Mouse (Mus musculus) stomach, embryonic 14.5 days (tissue): Measurements from ENCODE around the gene Erp27. TPM values are rescaled to one million over a fixed set of nuclear protein-coding genes. Genes with fewer than 3 reads are reported as not detected.

Experiments used
- ATAC-seq: fragments of 200-750 bp; cut with Nextera tagmentation; 2 replicates; pipeline ENCODE4 v1.8.0; 2017; ENCODE audit warnings: low read depth, moderate TSS enrichment; ENCODE audit not compliant: insufficient number of reproducible peaks, insufficient read depth, low FRiP score
- H3K27ac ChIP-seq: fragments of 300-500 bp; sonication (generic); 2 replicates; pipeline ENCODE4 v1.5.1; 2014; ENCODE audit warnings: mild to moderate bottlenecking, low read length, moderate library complexity, mixed read lengths
- H3K27me3 ChIP-seq: fragments of 300-500 bp; sonication (generic); 2 replicates; pipeline ENCODE4 v1.6.1; 2014; ENCODE audit warnings: low read length, control low read depth, mixed read lengths; ENCODE audit not compliant: control insufficient read depth, insufficient read depth
- H3K36me3 ChIP-seq: fragments of 300-500 bp; sonication (generic); 2 replicates; pipeline ENCODE4 v1.6.1; 2014; ENCODE audit warnings: mild to moderate bottlenecking, control low read depth, low read length, moderate library complexity, mixed read lengths; ENCODE audit not compliant: control insufficient read depth, insufficient read depth
- H3K4me1 ChIP-seq: fragments of 300-500 bp; sonication (generic); 2 replicates; pipeline ENCODE4 v1.6.1; 2014; ENCODE audit warnings: low read length, control low read depth, mixed read lengths; ENCODE audit not compliant: control insufficient read depth, insufficient read depth
- H3K4me2 ChIP-seq: fragments of 300-500 bp; sonication (generic); replicated peaks from 2 replicates; pipeline ENCODE4 v1.6.1; 2014; ENCODE audit warnings: low read depth, low read length, control low read depth
- H3K4me3 ChIP-seq: fragments of 300-500 bp; sonication (generic); 2 replicates; pipeline ENCODE4 v1.5.1; 2014; ENCODE audit warnings: low read depth, low read length, control low read depth
- H3K9ac ChIP-seq: fragments of 300-500 bp; sonication (generic); replicated peaks from 2 replicates; pipeline ENCODE4 v1.6.1; 2014; ENCODE audit warnings: low read depth, mild to moderate bottlenecking, control low read depth, low read length, moderate library complexity, mixed read lengths
- H3K9me3 ChIP-seq: fragments of 300-500 bp; sonication (generic); 2 replicates; pipeline ENCODE4 v1.6.1; 2016; ENCODE audit warnings: low read depth, low read length, control low read depth; ENCODE audit not compliant: control insufficient read depth
- WGBS: fragments of 180-500 bp; shearing (Covaris S2); extraction: QIAGEN DNeasy Blood & Tissue Kit; methylation state at CpG from one replicate; pipeline ENCODE4 v1.1.7; 2014; 5-methylcytosine and 5-hydroxymethylcytosine counted together
- polyA plus RNA-seq: library from polyadenylated mRNA; unstranded; fragments of >200 nt; fragmentation: Nextera tagmentation; extraction: Ambion mirVana; gene quantifications from 2 replicates; pipeline ENCODE4 v1.2.1, GENCODE M21; 2014

The Erp27 gene
- polyA plus RNA-seq, 1 experiment from 2014 or later, result 0.48 TPM

- ATAC-seq, result no peak
- Histone ChIP-seq H3K36me3 (no peaks in the 10 kb centered on the region), H3K9me3 (no peaks in the 10 kb centered on the region), H3K27me3 (no peaks in the 10 kb centered on the region), H3K4me2 (no peak overlapping the region), H3K4me1 (peaks cover 13% of the 10 kb centered on the region), H3K4me3 (no peak overlapping the region), H3K9ac (no peak overlapping the region), H3K27ac (no peak overlapping the region)
- 70% methylated on average over 3 of the region's 3 CpGs for WGBS
Measured at GRCm38 (mm10) chr6:136935233-136935632, 13.3 kb upstream of the Erp27 start.

GRCm38 (mm10) chr6:136934068-136934467, 12.1 kb upstream of the Erp27 start:
- Histone ChIP-seq H3K27ac (no peak overlapping the region), H3K4me3 (no peak overlapping the region), H3K4me2 (no peak overlapping the region), H3K4me1 (peaks cover 11% of the 10 kb centered on the region), H3K9ac (no peak overlapping the region), H3K9me3 (no peaks in the 10 kb centered on the region), H3K27me3 (no peaks in the 10 kb centered on the region), H3K36me3 (no peaks in the 10 kb centered on the region)
- 80% methylated on average over 7 of the region's 7 CpGs for WGBS
- no peak for ATAC-seq

- peaks cover 11% of the 10 kb centered on the region for H3K4me1 ChIP-seq
- no peaks in the 10 kb centered on the region for H3K9me3 ChIP-seq
- no peaks in the 10 kb centered on the region for H3K36me3 ChIP-seq
- H3K9ac ChIP-seq, result no peak overlapping the region
- H3K4me2 ChIP-seq, result peak overlapping the region; percentile 1; the same call in 1 of the 2 replicates
- no peak overlapping the region for H3K4me3 ChIP-seq
- H3K27me3 ChIP-seq, result no peaks in the 10 kb centered on the region
- ATAC-seq, result no peak
- WGBS, result 77% methylated on average over 13 of the region's 13 CpGs
- H3K27ac ChIP-seq, result peak overlapping the region; percentile 87
Measured at GRCm38 (mm10) chr6:136931246-136931645, 9.3 kb upstream of the Erp27 start.

- H3K27me3 ChIP-seq, result no peaks in the 10 kb centered on the region
- no peak overlapping the region for H3K9ac ChIP-seq
- peak; percentile 87 for ATAC-seq
- H3K4me2 ChIP-seq, result peak overlapping the region; percentile 1
- H3K36me3 ChIP-seq, result no peaks in the 10 kb centered on the region
- H3K4me3 ChIP-seq, result no peak overlapping the region
- 8% methylated on average over 12 of the region's 12 CpGs for WGBS
- H3K27ac ChIP-seq, result peak overlapping the region; percentile 87
- peaks cover 11% of the 10 kb centered on the region for H3K4me1 ChIP-seq
- no peaks in the 10 kb centered on the region for H3K9me3 ChIP-seq
Measured at GRCm38 (mm10) chr6:136930677-136931076, 8.7 kb upstream of the Erp27 start.

GRCm38 (mm10) chr6:136927626-136928025, 5.6 kb upstream of the Erp27 start:
- Histone ChIP-seq H3K27me3 (no peaks in the 10 kb centered on the region), H3K36me3 (no peaks in the 10 kb centered on the region), H3K4me2 (no peak overlapping the region), H3K4me3 (no peak overlapping the region), H3K27ac (no peak overlapping the region), H3K4me1 (peaks cover 11% of the 10 kb centered on the region), H3K9me3 (no peaks in the 10 kb centered on the region), H3K9ac (no peak overlapping the region)
- WGBS, result 88% methylated on average over 1 of the region's 1 CpGs
- ATAC-seq, result no peak

- 75% methylated on average over 8 of the region's 8 CpGs for WGBS
- ATAC-seq, result no peak
Measured at GRCm38 (mm10) chr6:136925049-136925448, 3.1 kb upstream of the Erp27 start.

GRCm38 (mm10) chr6:136923532-136923931, 1.6 kb upstream of the Erp27 start, which contains the start of gene Pde6h:
Pde6h (plus strand) TSS chr6:136923832.
- WGBS, result 92% methylated on average over 8 of the region's 8 CpGs
- ATAC-seq, result no peak
- H3K4me2 ChIP-seq, result no peak within 1 kb of the TSS

More at GRCm38 (mm10) chr6:136925049-136925448, 3.1 kb upstream of the Erp27 start:
- H3K9me3 ChIP-seq, result no peaks in the 10 kb centered on the region
- H3K4me1 ChIP-seq, result peaks cover 4% of the 10 kb centered on the region; the same call in 1 of the 2 replicates
- no peaks in the 10 kb centered on the region for H3K36me3 ChIP-seq
- peak overlapping the region; percentile 10; the same call in 1 of the 2 replicates for H3K27ac ChIP-seq
- H3K4me2 ChIP-seq, result no peak overlapping the region
- H3K4me3 ChIP-seq, result no peak overlapping the region
- no peaks in the 10 kb centered on the region for H3K27me3 ChIP-seq
- no peak overlapping the region for H3K9ac ChIP-seq

GRCm38 (mm10) chr6:136922871-136923270, 891 bp upstream of the Erp27 start:
- H3K27ac ChIP-seq, result no peak overlapping the region
- no peak for ATAC-seq
- H3K4me2 ChIP-seq, result no peak overlapping the region
- peaks cover 4% of the 10 kb centered on the region; the same call in 1 of the 2 replicates for H3K4me1 ChIP-seq
- WGBS, result 89% methylated on average over 7 of the region's 7 CpGs
- H3K9ac ChIP-seq, result no peak overlapping the region
- H3K36me3 ChIP-seq, result no peaks in the 10 kb centered on the region
- H3K4me3 ChIP-seq, result no peak overlapping the region
- no peaks in the 10 kb centered on the region for H3K9me3 ChIP-seq
- H3K27me3 ChIP-seq, result no peaks in the 10 kb centered on the region

More at GRCm38 (mm10) chr6:136923532-136923931, 1.6 kb upstream of the Erp27 start, which contains the start of gene Pde6h:
- H3K9me3 ChIP-seq, result no peaks in the 10 kb centered on the region
- H3K9ac ChIP-seq, result no peak within 1 kb of the TSS
- H3K4me3 ChIP-seq, result no peak within 1 kb of the TSS
- peaks cover 4% of the 10 kb centered on the region; the same call in 1 of the 2 replicates for H3K4me1 ChIP-seq
- no peak within 1 kb of the TSS for H3K27ac ChIP-seq
- H3K27me3 ChIP-seq, result no peaks in the 10 kb centered on the region
- no peaks in the 10 kb centered on the region for H3K36me3 ChIP-seq

GRCm38 (mm10) chr6:136921601-136922000, 379 bp downstream of the Erp27 start:
- Histone ChIP-seq H3K9me3 (no peaks in the 10 kb centered on the region), H3K27me3 (no peaks in the 10 kb centered on the region), H3K9ac (no peak overlapping the region), H3K4me1 (peaks cover 4% of the 10 kb centered on the region; the same call in 1 of the 2 replicates), H3K27ac (no peak overlapping the region), H3K36me3 (no peaks in the 10 kb centered on the region), H3K4me2 (no peak overlapping the region), H3K4me3 (no peak overlapping the region)
- no peak for ATAC-seq
- WGBS, result 71% methylated on average over 7 of the region's 7 CpGs
